Mouse (Mus musculus) C2C12 (cell line): ENCODE results near the gene Rplp1. TPM values are rescaled to one million over a fixed set of nuclear protein-coding genes. Genes with fewer than 3 reads are reported as not detected.

ENCODE experiments used
- H3K27me3 ChIP-seq: one replicate; pipeline ENCODE4 v1.6.1; 2011; ENCODE audit not compliant: control insufficient read depth, insufficient read depth, insufficient read length
- H3K36me3 ChIP-seq: one replicate; pipeline ENCODE4 v1.6.1; 2011; ENCODE audit not compliant: control insufficient read depth, insufficient read depth
- H3K4me3 ChIP-seq: one replicate; pipeline ENCODE4 v1.5.1; 2011; ENCODE audit warnings: mild to moderate bottlenecking, control low read depth; ENCODE audit not compliant: poor library complexity, insufficient read depth, severe bottlenecking
- H3K79me2 ChIP-seq: one replicate; pipeline ENCODE4 v1.6.1; 2011; ENCODE audit not compliant: control insufficient read depth, insufficient read depth
- H3K79me3 ChIP-seq: one replicate; pipeline ENCODE4 v1.6.1; 2011; ENCODE audit warnings: low read depth, control low read depth
- H3ac ChIP-seq: one replicate; pipeline ENCODE3; 2011; ENCODE audit warnings: low read depth; ENCODE audit not compliant: control insufficient read depth, insufficient read length
- CEBPB ChIP-seq: IDR thresholded peaks from one replicate; pipeline ENCODE4 v1.6.1; 2011; ENCODE audit warnings: low read depth, mild to moderate bottlenecking, control low read depth, moderate library complexity
- CTCF ChIP-seq: IDR thresholded peaks from one replicate; pipeline ENCODE4 v1.5.1; 2011; ENCODE audit not compliant: control insufficient read depth, insufficient read depth, insufficient read length
- FOSL1 ChIP-seq: IDR thresholded peaks from one replicate; pipeline ENCODE4 v1.8.0; 2011; ENCODE audit warnings: mild to moderate bottlenecking, low read length; ENCODE audit not compliant: poor library complexity, insufficient read depth, severe bottlenecking
- MAX ChIP-seq: IDR thresholded peaks from one replicate; pipeline ENCODE4 v1.6.1; 2011; ENCODE audit warnings: mild to moderate bottlenecking, control low read depth
- MYOD1 ChIP-seq: IDR thresholded peaks from one replicate; pipeline ENCODE4 v1.6.1; 2011; ENCODE audit warnings: low read depth; ENCODE audit not compliant: control insufficient read depth, insufficient read length
- MYOG ChIP-seq: IDR thresholded peaks from one replicate; pipeline ENCODE4 v1.6.1; 2011; ENCODE audit not compliant: control insufficient read depth, insufficient read length; ENCODE audit errors: extremely low read depth
- USF1 ChIP-seq: IDR thresholded peaks from one replicate; pipeline ENCODE4 v1.6.1; 2011; ENCODE audit warnings: low read depth, mild to moderate bottlenecking, control low read depth, moderate library complexity
- polyA plus RNA-seq: library from polyadenylated mRNA; unstranded; fragments of >200 nt; fragmentation: generic; extraction: Trizol; gene quantifications from one replicate; pipeline ENCODE4 v1.2.1, GENCODE M21; 2012; ENCODE audit warnings: missing spikeins

Gene Rplp1
- polyA plus RNA-seq, 1 experiment: 13,097 TPM

DNA sequence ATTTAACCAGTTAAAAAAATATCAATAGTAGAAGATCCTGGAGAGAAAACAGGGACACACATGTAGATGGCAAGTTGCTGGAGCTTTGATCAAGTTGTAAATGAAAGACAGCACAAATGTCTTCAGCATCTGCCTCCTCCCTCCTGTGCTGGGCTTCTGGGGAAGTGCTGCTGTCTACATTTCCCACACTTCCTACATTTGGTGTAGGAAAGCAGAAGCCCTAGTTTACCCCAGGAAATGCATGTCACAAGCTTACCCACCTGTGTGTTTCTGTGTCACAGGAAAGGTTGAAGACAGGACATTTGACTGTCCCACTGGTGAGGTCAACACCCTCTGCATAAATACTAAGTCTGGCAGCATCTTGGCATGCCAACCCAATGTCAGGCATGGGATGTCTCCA lies 40.4 kb upstream of the Rplp1 start:
- TF ChIP-seq CTCF (no peak), MAX (no peak), USF1 (no peak), MYOD1 (no peak), MYOG (no peak), FOSL1 (no peak), CEBPB (no peak)

GRCm38 (mm10) chr9:61952241-61952640 lies 37.9 kb upstream of the Rplp1 start:
- TF ChIP-seq CEBPB (no peak), FOSL1 (no peak), USF1 (no peak), CTCF (no peak), MYOD1 (no peak), MAX (no peak), MYOG (no peak)
- H3ac ChIP-seq: no peak overlapping the region
- H3K79me3 ChIP-seq: peaks cover 6% of the 10 kb centered on the region
- H3K27me3 ChIP-seq: no peaks in the 10 kb centered on the region
- peaks cover 6% of the 10 kb centered on the region for H3K36me3 ChIP-seq
- H3K79me2 ChIP-seq: peaks cover 22% of the 10 kb centered on the region
- no peak overlapping the region for H3K4me3 ChIP-seq

More for the DNA sequence above, 40.4 kb upstream of the Rplp1 start:
- Histone ChIP-seq H3K27me3 (no peaks in the 10 kb centered on the region), H3ac (no peak overlapping the region), H3K4me3 (no peak overlapping the region), H3K79me2 (no peaks in the 10 kb centered on the region), H3K79me3 (no peaks in the 10 kb centered on the region), H3K36me3 (peaks cover 6% of the 10 kb centered on the region)

GRCm38 (mm10) chr9:61947402-61948346 lies 33.3 kb upstream of the Rplp1 start:
- no peak for TF ChIP-seq MYOG
- peak; percentile 93 for TF ChIP-seq CTCF
- TF ChIP-seq USF1: no peak
- no peak for TF ChIP-seq CEBPB
- no peak for TF ChIP-seq FOSL1
- TF ChIP-seq MYOD1: peak; percentile 46
- TF ChIP-seq MAX: peak; percentile 15
- Histone ChIP-seq H3ac (peak overlapping the region; percentile 56), H3K79me2 (peaks cover 59% of the 10 kb centered on the region), H3K4me3 (peak overlapping the region; percentile 72), H3K27me3 (no peaks in the 10 kb centered on the region), H3K36me3 (peaks cover 26% of the 10 kb centered on the region), H3K79me3 (peaks cover 37% of the 10 kb centered on the region)

DNA sequence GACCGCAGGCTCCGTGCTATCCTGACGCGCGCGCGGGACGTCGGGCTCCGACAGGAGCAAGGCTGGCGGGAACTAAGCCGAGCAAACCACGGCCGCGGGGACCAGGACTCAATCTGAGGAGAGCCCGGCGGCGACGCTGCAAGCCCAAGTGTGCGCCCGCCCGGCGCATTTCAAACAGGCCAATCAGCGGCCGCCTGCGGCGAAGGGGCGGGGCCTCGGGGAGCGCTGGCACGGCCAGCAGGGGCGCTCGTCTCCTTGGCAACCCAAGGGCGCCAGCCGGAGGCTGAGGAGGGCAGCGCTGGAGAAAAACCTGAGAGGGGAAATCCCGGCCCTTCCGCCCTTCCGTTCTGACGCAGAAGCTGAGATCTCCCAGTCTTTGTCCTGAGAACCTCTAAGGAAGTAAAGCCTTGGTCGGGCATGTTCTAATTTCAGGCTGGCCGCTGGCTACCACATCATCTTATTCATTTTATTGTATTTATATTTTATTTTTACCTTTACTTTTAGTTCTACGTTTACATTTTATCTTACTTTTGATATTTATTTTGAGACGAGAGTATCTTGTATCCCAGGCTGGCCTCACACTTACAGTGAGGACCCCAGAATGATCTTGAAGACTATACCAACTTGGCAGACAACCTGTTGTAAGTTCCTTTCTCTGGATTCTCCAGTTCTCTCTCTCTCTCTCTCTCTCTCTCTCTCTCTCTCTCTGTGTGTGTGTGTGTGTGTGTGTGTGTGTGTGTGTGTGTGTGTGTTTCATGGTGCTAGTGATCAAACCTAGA lies 32.5 kb upstream of the Rplp1 start, which contains the start of gene Kif23:
TSS of gene Kif23 (minus strand) at position 152 of the 779 bp plus-strand sequence.
- TF ChIP-seq USF1: no peak
- TF ChIP-seq CTCF: peak; percentile 77
- Histone ChIP-seq H3K79me3 (peaks cover 44% of the 10 kb centered on the region), H3K36me3 (peaks cover 35% of the 10 kb centered on the region), H3K27me3 (no peaks in the 10 kb centered on the region), H3K79me2 (peaks cover 67% of the 10 kb centered on the region), H3ac (peak within 1 kb of the TSS; percentile 91), H3K4me3 (peak within 1 kb of the TSS; percentile 72)

DNA sequence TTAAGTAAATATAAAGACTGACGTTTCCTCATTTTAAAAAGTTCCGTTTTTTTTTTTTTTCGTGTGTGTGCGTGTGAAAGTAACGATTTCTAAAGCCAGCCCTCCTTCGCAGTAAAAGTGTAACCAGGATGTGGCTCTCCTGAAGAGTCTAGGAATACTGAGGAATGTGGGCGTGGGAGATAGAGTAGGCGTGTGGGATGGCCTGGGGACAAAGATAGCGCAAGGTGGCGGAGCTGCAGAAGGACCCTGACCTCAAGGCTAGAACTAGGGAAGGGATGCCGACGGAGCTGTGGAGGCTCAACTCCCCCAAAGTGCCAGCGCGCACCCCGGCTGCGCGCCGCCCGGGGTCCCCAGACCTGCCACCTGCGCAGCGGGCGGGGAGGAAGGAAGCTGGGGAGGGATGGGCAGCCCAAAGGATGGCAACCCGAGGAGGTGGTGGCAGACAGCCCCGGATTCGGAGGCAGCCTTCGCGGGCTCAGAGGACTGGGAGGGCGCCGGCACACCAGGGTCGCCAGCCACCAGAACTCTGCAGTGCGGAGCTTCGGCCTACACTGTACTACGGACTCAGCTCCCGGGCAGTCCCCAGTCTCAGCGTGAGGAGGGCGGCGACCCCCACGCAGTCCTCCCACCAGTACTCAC lies 31.8 kb upstream of the Rplp1 start:
- peak overlapping the region; percentile 72 for H3K4me3 ChIP-seq
- H3K27me3 ChIP-seq: no peaks in the 10 kb centered on the region
- TF ChIP-seq MYOD1 (no peak), CEBPB (no peak), CTCF (no peak), MAX (no peak), USF1 (no peak), MYOG (no peak), FOSL1 (no peak)
- H3K79me2 ChIP-seq: peaks cover 74% of the 10 kb centered on the region
- H3K79me3 ChIP-seq: peaks cover 47% of the 10 kb centered on the region
- H3ac ChIP-seq: peak overlapping the region; percentile 91
- H3K36me3 ChIP-seq: peaks cover 42% of the 10 kb centered on the region
